Mouse (Mus musculus) spleen, adult 2 months (tissue): ENCODE measurements around the gene Tnpo3.

Source experiments
- CTCF ChIP-seq: fragments of 200-500 bp; IDR thresholded peaks from 2 replicates; pipeline ENCODE4 v1.5.1; 2011; ENCODE audit warnings: mild to moderate bottlenecking, inconsistent platforms; ENCODE audit not compliant: insufficient read depth, insufficient read length, insufficient replicate concordance; ENCODE audit errors: extremely low read depth
- POLR2A ChIP-seq: fragments of 200-500 bp; IDR thresholded peaks from 2 replicates; pipeline ENCODE4 v1.6.1; 2011; ENCODE audit warnings: low read depth, low read length, inconsistent platforms

GRCm38 (mm10) chr6:29527361-29528164 is 82.1 kb downstream of the Tnpo3 start:
- TF ChIP-seq POLR2A, result no peak
- no peak for TF ChIP-seq CTCF
